Mouse (Mus musculus) retina, adult 2 months (tissue): ENCODE measurements around the gene Fam155a.
"Not testable (repeated sequence)": the region's sequence is repeated elsewhere in the genome, so short reads cannot be mapped to it uniquely, and the experiment has no call there.

Source experiments
- DNase-seq: peaks from one replicate; pipeline ENCODE4 v3.0.0-alpha.2; 2012; ENCODE audit warnings: low read depth, low spot score

Fam155a gene

GRCm38 (mm10) chr8:9660014-9660413 is 110.9 kb downstream of the Fam155a start:
- DNase-seq = not testable (repeated sequence)

DNA sequence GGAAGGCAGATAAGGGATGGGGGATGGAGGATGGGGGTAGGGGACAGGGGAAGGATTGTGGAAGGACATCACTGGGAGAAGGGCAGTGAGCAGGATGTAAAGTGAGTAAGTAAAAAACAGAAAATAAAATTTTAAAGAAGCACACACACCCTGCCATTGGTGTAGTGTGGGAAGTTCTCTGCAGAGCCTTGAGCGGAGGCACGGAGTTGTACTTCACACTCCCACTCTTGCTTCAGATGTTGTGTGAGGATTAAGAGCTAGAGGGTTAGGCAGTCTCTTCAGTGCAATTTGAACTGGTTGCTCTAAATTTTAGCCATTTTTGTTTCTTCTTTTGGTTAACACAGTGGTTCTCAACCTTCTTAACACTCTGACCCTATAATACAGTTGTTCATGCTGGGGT is 114.1 kb downstream of the Fam155a start:
- no peak for DNase-seq

DNA sequence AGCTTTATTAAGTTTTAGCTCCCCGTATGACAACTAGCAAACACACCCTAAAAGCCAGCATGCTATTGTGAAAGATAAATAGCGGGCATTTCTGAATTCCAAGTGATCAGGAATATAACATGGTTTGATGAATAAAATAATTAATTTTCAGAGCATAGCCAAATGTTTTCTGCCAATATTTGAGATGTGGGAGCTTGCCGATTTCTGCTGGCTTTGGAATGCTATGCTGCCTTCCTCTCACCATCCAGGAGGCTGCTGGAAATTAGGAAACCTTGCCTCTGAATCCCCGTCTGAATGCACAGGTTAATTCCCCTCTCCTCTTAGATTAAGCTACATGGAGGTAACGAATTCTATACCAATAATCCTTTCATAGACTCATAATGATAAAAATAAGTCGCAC is 116.1 kb downstream of the Fam155a start:
- no peak for DNase-seq

DNA sequence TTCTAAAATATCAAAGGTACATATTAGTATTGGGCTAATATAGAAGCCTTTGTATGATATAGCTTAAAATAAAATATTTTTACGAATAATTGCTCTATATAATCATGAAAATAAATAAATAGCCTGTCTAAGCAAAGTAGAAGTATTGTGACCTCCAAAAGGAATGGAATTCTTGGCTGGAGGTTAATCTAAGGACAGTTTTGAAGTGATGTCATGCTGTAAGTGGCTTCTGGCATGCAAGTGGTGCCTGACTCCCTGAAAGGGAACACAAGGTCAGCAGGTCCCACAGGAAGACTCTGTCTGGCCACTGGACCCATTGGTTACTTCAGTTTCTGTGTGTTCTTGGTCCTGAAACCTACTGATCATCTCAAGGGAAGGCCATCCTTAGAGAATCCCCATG is 117.3 kb downstream of the Fam155a start:
- DNase-seq = no peak

DNA sequence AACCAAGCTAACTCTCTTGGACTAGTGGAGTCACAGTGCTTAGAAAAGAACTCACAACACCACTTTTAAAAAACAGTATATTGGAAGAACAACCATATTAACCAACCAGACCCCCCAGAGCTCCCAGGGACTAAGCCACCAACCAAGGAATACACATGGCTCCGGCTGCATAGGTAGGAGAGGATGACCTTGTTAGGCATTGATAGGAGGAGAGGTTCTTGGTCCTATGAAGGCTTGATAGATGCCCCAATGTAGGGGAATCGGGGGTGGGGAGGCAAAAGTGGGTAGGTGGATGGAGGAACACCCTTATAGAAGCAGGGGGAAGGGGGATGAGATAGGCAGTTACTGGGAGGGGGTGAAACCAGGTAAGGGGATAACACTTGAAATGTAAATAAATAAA is 132.8 kb downstream of the Fam155a start:
- DNase-seq = no peak

DNA sequence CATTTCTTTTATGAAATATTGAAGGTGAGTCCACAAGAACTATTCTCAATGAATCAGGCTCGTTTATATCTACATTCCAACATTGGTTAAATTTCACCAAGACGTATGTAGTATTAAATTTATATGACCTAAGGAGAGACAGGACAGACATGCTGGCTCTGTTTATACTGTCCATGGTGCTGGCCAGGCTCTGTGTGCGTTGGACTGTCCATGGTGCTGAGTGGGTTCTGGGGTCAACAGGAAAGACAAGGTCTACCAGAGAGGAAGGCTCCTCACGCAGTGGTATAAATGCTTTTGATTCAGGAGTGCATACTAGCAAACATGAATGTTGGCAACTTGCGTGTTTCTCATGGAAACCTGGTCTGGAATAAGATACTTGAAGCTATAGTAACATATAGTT is 135.7 kb downstream of the Fam155a start:
- no peak for DNase-seq

GRCm38 (mm10) chr8:9607086-9607701 is 163.8 kb downstream of the Fam155a start:
- no peak for DNase-seq

GRCm38 (mm10) chr8:9596003-9596402 is 175.0 kb downstream of the Fam155a start:
- no peak for DNase-seq

- DNase-seq = no peak
These were observed 189.1 kb downstream of the Fam155a start for GRCm38 (mm10) chr8:9581836-9582235.

GRCm38 (mm10) chr8:9580192-9580591 is 190.8 kb downstream of the Fam155a start:
- peak; percentile 4 for DNase-seq

DNA sequence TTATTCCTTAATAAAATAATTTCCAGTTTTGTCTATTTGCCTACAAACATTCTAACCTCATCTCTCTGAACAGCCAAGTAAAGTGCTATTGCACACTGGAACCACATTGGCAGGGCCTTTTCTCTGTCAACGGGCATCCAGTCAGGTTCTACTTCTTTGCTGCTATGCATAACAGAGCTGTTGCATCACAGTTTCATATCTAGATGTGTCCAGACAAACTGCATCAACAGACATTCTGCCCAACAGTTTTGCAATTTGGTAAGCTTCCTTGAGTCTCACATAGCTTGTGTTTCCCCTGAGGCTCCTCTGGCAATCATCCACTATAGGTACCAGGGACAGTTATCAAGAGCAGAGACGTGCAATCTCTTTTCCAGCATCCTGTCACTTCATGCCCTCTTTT is 199.0 kb downstream of the Fam155a start:
- DNase-seq = no peak

GRCm38 (mm10) chr8:9569516-9570170 is 201.3 kb downstream of the Fam155a start:
- DNase-seq = no peak

DNA sequence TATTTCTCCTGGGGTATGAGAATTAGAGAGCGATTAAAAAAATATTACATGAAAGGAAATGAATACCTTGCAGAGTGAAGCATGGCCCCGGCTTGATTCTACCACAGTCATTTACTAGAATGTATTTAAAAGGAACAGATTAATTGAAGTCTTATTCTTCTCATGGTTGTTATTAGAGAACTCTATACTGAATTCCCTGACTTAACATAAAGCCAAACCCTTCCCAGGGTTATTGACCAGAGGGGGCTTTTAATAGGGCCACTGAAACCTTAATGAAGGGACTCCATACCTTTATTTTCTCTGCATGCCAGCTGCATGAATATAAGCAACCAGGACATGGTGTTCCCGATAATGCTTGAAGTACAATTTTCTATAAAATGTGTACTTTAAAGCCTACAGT is 221.8 kb downstream of the Fam155a start:
- no peak for DNase-seq

GRCm38 (mm10) chr8:9547558-9547954 is 223.4 kb downstream of the Fam155a start:
- DNase-seq = no peak

DNA sequence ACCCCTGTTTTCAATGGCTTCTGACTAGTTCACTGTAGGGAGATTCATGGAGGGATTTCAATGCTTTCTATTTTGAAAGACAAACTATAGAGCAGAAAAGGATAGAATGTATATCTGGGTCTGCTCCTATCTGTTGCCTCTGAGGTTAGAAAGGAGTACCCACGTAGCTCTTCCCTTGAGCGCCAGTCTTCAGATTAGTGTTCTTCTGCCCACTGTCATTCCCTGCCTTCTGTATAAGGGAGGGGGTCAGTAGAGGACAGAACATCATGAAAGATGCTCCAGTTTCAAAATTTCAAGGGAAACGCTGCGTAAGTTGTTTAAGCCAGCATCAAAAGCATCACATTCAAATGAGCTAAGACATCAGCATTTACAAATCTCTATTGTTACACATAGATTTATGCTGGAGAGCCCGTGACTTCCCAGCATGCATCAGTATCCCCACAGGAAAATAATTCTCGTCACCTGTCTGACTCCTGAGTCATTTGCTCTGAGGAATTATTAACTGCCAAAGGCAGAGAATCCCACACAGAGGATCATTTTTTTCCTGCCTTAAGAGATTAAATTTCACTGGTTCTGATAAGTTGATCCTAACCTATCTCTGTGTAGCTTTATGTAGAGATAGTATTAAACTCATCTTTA is 223.9 kb downstream of the Fam155a start:
- DNase-seq = no peak

DNA sequence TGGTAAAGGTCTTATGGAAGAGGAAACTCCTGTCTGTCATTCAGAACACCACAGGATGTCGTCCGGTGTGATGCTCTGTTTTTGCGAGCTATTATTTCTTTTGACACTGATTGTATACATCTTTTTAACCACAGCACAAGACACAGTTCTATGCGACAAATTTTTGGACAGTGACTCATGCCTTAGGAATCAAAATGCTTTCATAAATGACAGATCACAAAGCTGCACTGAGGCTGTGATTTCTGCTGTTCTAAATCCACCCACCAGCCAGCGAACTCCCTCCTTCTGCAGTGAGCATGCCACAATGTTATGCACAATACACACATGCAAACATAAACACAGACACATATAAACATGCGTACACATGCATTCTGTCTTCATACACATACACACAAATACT is 224.5 kb downstream of the Fam155a start:
- no peak for DNase-seq

DNA sequence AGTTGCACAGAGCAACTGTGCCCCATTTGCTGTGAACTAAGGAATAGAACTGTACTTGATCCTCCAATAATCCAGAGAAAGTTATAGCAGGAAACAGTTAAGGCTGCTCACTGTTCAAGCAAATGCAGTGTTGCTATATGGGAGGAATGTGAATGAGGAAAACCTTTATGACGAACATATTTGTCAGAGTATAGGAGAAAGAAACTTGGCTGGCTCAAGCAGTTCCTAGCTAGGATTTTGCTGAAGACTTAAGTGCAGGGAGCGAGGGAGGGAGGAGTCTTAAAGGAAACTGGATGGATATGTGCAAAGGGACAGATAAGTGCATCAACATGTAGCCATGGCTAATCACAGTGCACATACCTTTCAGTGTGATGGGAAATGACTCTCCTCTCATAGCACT is 225.3 kb downstream of the Fam155a start:
- no peak for DNase-seq

- DNase-seq = no peak
These were observed 235.1 kb downstream of the Fam155a start for GRCm38 (mm10) chr8:9535730-9536372.

DNA sequence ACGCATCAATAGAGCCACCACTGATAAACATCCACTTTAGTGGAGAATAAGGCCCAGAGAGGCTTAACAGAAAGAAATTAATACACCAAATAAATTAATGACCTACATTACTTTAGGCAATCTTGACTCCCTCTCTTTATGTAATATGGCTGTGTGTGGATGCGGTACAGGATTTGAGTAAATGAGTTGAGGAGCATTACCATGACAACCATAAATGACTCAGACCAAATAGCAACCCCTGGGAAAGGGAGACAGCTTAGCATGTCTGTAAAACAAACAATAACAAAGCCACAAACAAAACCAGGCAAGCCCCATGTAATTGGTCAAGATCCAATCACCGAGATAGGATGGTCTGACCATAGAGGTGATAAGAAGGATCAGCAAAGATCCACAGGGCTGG is 244.4 kb downstream of the Fam155a start:
- no peak for DNase-seq

DNA sequence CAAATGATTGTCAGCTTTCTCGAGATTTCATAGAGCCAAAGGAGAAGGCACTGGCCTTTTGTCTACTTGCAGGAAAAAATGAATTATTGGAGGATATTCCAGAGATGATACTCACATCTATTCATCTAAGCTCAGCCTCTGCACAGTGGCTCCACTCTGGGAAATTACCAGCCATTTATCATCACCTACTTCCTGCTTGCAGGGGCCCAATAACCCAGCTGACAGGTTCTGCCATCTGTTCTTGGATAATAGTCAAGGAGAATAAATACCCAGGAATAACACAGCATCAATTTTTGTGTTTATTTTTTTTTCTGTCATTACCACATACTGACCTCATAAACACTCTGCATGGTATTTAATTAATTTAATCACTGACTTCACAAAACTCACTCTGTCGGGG is 249.4 kb downstream of the Fam155a start:
- DNase-seq = no peak

- peak; percentile 4 for DNase-seq
These were observed 270.2 kb downstream of the Fam155a start for GRCm38 (mm10) chr8:9500751-9501150.

DNA sequence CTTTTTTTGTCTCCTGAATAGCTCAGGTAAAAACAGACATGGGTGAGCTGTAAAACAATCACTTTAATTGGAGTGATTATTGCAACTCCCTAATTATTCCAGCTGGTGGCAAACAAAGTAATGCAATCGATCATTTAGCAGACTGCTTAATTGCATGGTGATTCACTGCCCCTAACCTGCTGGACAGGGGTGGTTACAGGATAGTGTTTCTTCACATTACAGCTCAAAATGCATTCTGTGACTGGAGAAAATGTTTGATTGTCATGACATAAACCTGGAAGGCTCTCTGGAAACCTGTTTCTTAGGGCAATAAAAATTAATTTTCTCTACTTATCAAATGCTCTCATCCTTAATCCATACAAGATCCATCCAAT is 276.7 kb downstream of the Fam155a start:
- DNase-seq = no peak
